Mouse (Mus musculus) adipose tissue, adult 10 weeks (tissue): ENCODE data around the gene Fbh1. TPM values are rescaled to one million over a fixed set of nuclear protein-coding genes. Genes with fewer than 3 reads are reported as not detected.

Experiments
- polyA plus RNA-seq: library from polyadenylated mRNA; stranded (reverse); fragments of 350-450 nt; fragmentation: Illumina TruSeq; extraction: RNeasy Lipid Tissue Mini Kit (QIAGEN cat#74804); gene quantifications from one replicate; pipeline ENCODE4 v1.2.3, GENCODE M21; 2014; ENCODE audit warnings: low read depth, low replicate concordance

The Fbh1 gene
- polyA plus RNA-seq = 67.9 TPM

GRCm38 (mm10) chr2:11777091-11778068, at the start of gene Fbh1, which contains the start of gene Ankrd16:
Gene Fbh1, minus strand, starts transcription at chr2:11777582.
Gene Ankrd16, plus strand, starts transcription at chr2:11777876.

DNA sequence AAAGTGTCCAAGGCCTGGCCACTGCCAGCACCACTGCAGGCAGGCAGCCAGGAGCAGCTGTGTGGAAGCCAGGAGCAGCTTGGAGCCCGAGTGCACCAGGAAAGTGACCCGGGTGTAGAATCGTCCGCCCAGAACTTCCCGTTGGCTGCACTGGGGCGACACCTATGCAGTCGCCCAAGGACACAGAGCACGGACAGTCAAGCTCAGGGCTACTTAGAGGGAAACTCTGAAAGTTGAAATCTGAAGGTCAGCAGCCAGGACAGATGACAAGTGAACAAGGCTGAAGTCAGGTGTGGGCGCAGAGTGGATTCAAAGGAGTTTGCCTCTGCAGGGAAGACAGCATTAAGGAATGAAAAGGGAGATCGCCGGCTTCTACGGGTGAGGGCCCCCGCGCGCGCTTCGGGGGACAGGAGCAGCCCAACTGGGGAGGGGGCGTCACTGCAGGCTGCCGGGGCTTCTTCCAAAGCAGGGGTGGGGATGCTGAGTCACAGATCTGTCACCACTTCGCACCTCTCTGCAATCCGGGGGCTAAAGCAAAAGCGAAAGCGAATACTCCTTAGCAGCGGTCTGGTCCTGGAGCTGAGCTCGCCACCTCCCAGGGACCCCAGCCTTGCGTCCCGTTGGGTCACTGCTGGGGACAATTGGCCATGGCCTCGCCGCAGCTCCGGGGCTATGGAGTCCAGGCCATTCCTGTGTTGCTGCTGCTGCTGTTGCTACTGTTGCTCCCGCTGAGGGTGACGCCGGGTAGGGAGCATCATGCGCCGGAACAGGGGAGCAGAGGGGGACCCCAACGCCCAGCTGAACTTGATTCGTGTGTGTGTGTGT, 72.0 kb downstream of the Fbh1 start, which contains the start of gene Il15ra:
Gene Il15ra, plus strand, starts transcription at position 90 of the 825 bp plus-strand sequence.

Other genes starting within 250 kb of the Fbh1 start
- 152 TPM for gene Pfkfb3, start 223.5 kb downstream of the Fbh1 start, polyA plus RNA-seq
- 77.3 TPM for gene Rbm17, start 173.4 kb downstream of the Fbh1 start, polyA plus RNA-seq
- not detected for gene Gm17490, start 151.3 kb downstream of the Fbh1 start, polyA plus RNA-seq
- gene Il2ra, start 134.8 kb downstream of the Fbh1 start, polyA plus RNA-seq = 1.3 TPM
- gene Il15ra, start 72.3 kb downstream of the Fbh1 start, polyA plus RNA-seq = 31.7 TPM
- gene Ankrd16, start 294 bp upstream of the Fbh1 start, polyA plus RNA-seq = 55.8 TPM